Mouse (Mus musculus) intestine, postnatal 0 days (tissue): ENCODE data around the gene Rdx. TPM values are rescaled to one million over a fixed set of nuclear protein-coding genes. Genes with fewer than 3 reads are reported as not detected.

Source experiments
- ATAC-seq: fragments of 200-750 bp; cut with Nextera tagmentation; 2 replicates; pipeline ENCODE4 v1.8.0; 2017; ENCODE audit warnings: mild to moderate bottlenecking, moderate TSS enrichment, moderate library complexity
- H3K27ac ChIP-seq: fragments of 300-500 bp; sonication (generic); 2 replicates; pipeline ENCODE4 v1.5.1; 2014; ENCODE audit warnings: mild to moderate bottlenecking, low read depth, low read length, moderate library complexity
- H3K27me3 ChIP-seq: fragments of 300-500 bp; sonication (generic); replicated peaks from 2 replicates; pipeline ENCODE4 v1.6.1; 2014; ENCODE audit warnings: low read length, mixed read lengths; ENCODE audit not compliant: control insufficient read depth, insufficient read depth
- H3K36me3 ChIP-seq: fragments of 300-500 bp; sonication (generic); 2 replicates; pipeline ENCODE4 v1.6.1; 2014; ENCODE audit warnings: mild to moderate bottlenecking, moderate library complexity; ENCODE audit not compliant: control insufficient read depth, insufficient read depth
- H3K4me1 ChIP-seq: fragments of 300-500 bp; sonication (generic); replicated peaks from 2 replicates; pipeline ENCODE4 v1.6.1; 2014; ENCODE audit warnings: antibody characterized with exemption, low read length, mixed read lengths; ENCODE audit not compliant: control insufficient read depth, insufficient read depth
- H3K4me2 ChIP-seq: fragments of 300-500 bp; sonication (generic); replicated peaks from 2 replicates; pipeline ENCODE4 v1.6.1; 2014; ENCODE audit warnings: low read depth, mild to moderate bottlenecking, moderate library complexity
- H3K4me3 ChIP-seq: fragments of 300-500 bp; sonication (generic); 2 replicates; pipeline ENCODE4 v1.5.1; 2014; ENCODE audit warnings: low read depth, low read length
- H3K9ac ChIP-seq: fragments of 300-500 bp; sonication (generic); 2 replicates; pipeline ENCODE4 v1.6.1; 2014; ENCODE audit warnings: mild to moderate bottlenecking, low read depth, low read length
- H3K9me3 ChIP-seq: fragments of 300-500 bp; sonication (generic); 2 replicates; pipeline ENCODE4 v1.6.1; 2016; ENCODE audit warnings: mixed run types; ENCODE audit not compliant: control insufficient read depth
- CTCF ChIP-seq: sonication (generic); IDR thresholded peaks from 2 replicates; pipeline ENCODE4 v1.5.1; 2016; ENCODE audit warnings: low read depth, mild to moderate bottlenecking, control low read depth, antibody characterized with exemption, moderate library complexity
- whole genome bisulfite sequencing: fragments of 180-500 bp; shearing (Covaris S2); extraction: QIAGEN DNeasy Blood & Tissue Kit; methylation state at CpG from one replicate; pipeline ENCODE4 v1.1.7; 2014; 5-methylcytosine and 5-hydroxymethylcytosine counted together
- polyA plus RNA-seq: library from polyadenylated mRNA; unstranded; fragments of >200 nt; fragmentation: Nextera tagmentation; extraction: Ambion mirVana; gene quantifications from 2 replicates; pipeline ENCODE4 v1.2.1, GENCODE M21; 2015

The Rdx gene
- polyA plus RNA-seq, 1 experiment from 2014 or later, result 31.3 TPM

GRCm38 (mm10) chr9:52072202-52072601 lies 25.2 kb downstream of the Rdx start:
- H3K9me3 ChIP-seq, result no peaks in the 10 kb centered on the region
- no peak overlapping the region for H3K4me3 ChIP-seq
- H3K9ac ChIP-seq, result no peak overlapping the region
- no peak for ATAC-seq
- H3K4me2 ChIP-seq, result no peak overlapping the region
- H3K4me1 ChIP-seq, result no peaks in the 10 kb centered on the region
- TF ChIP-seq CTCF, result 0 out of 2 replicates have a peak, but pooled peaks have one; percentile 10
- H3K27ac ChIP-seq, result no peak overlapping the region
- peaks cover 34% of the 10 kb centered on the region for H3K36me3 ChIP-seq
- H3K27me3 ChIP-seq, result no peaks in the 10 kb centered on the region; the same call in 1 of the 2 replicates

- H3K27ac ChIP-seq, result no peak overlapping the region
- no peaks in the 10 kb centered on the region for H3K4me1 ChIP-seq
- no peak overlapping the region for H3K4me2 ChIP-seq
- H3K36me3 ChIP-seq, result peaks cover 27% of the 10 kb centered on the region
- no peak for TF ChIP-seq CTCF
- no peaks in the 10 kb centered on the region; the same call in 1 of the 2 replicates for H3K27me3 ChIP-seq
- no peak for ATAC-seq
- H3K9ac ChIP-seq, result no peak overlapping the region
- H3K4me3 ChIP-seq, result no peak overlapping the region
- no peaks in the 10 kb centered on the region for H3K9me3 ChIP-seq
- WGBS, result 94% methylated on average over 2 of the region's 2 CpGs
Observed at GRCm38 (mm10) chr9:52076089-52076488, 29.1 kb downstream of the Rdx start.

- Histone ChIP-seq H3K4me2 (no peak overlapping the region), H3K4me1 (no peaks in the 10 kb centered on the region), H3K27ac (no peak overlapping the region), H3K9me3 (no peaks in the 10 kb centered on the region), H3K27me3 (no peaks in the 10 kb centered on the region; the same call in 1 of the 2 replicates), H3K36me3 (peaks cover 24% of the 10 kb centered on the region), H3K9ac (no peak overlapping the region), H3K4me3 (no peak overlapping the region)
- TF ChIP-seq CTCF, result no peak
- no peak for ATAC-seq
- 77% methylated on average over 1 of the region's 1 CpGs for WGBS
Observed at GRCm38 (mm10) chr9:52077692-52078091, 30.7 kb downstream of the Rdx start.

GRCm38 (mm10) chr9:52081979-52082378 lies 35.0 kb downstream of the Rdx start:
- peaks cover 24% of the 10 kb centered on the region for H3K36me3 ChIP-seq
- H3K4me2 ChIP-seq, result no peak overlapping the region
- 39% methylated on average over 2 of the region's 2 CpGs for WGBS
- no peak for ATAC-seq
- H3K27me3 ChIP-seq, result no peaks in the 10 kb centered on the region
- TF ChIP-seq CTCF, result no peak
- no peaks in the 10 kb centered on the region for H3K4me1 ChIP-seq
- H3K9me3 ChIP-seq, result no peaks in the 10 kb centered on the region
- no peak overlapping the region for H3K4me3 ChIP-seq
- H3K27ac ChIP-seq, result no peak overlapping the region
- H3K9ac ChIP-seq, result no peak overlapping the region

GRCm38 (mm10) chr9:52082414-52082813 lies 35.4 kb downstream of the Rdx start:
- Histone ChIP-seq H3K4me2 (no peak overlapping the region), H3K9me3 (no peaks in the 10 kb centered on the region), H3K27ac (no peak overlapping the region), H3K36me3 (peaks cover 24% of the 10 kb centered on the region), H3K4me1 (no peaks in the 10 kb centered on the region), H3K27me3 (no peaks in the 10 kb centered on the region), H3K9ac (no peak overlapping the region), H3K4me3 (no peak overlapping the region)
- TF ChIP-seq CTCF, result no peak
- no peak for ATAC-seq
- 60% methylated on average over 4 of the region's 4 CpGs for WGBS

- 86% methylated on average over 9 of the region's 9 CpGs for WGBS
- no peak overlapping the region for H3K9ac ChIP-seq
- no peak overlapping the region for H3K27ac ChIP-seq
- H3K27me3 ChIP-seq, result peaks cover 14% of the 10 kb centered on the region; the same call in 1 of the 2 replicates
- no peaks in the 10 kb centered on the region for H3K4me1 ChIP-seq
- no peaks in the 10 kb centered on the region for H3K9me3 ChIP-seq
- H3K36me3 ChIP-seq, result no peaks in the 10 kb centered on the region; the same call in 1 of the 2 replicates
- TF ChIP-seq CTCF, result no peak
- H3K4me2 ChIP-seq, result no peak overlapping the region
- no peak overlapping the region for H3K4me3 ChIP-seq
- ATAC-seq, result no peak
Observed at GRCm38 (mm10) chr9:52091752-52092151, 44.8 kb downstream of the Rdx start.

GRCm38 (mm10) chr9:52092311-52092710 lies 45.3 kb downstream of the Rdx start:
- H3K4me3 ChIP-seq, result no peak overlapping the region
- no peak for TF ChIP-seq CTCF
- H3K36me3 ChIP-seq, result no peaks in the 10 kb centered on the region; the same call in 1 of the 2 replicates
- WGBS, result 90% methylated on average over 5 of the region's 5 CpGs
- no peak overlapping the region for H3K27ac ChIP-seq
- H3K4me1 ChIP-seq, result no peaks in the 10 kb centered on the region
- no peak overlapping the region for H3K9ac ChIP-seq
- peaks cover 15% of the 10 kb centered on the region; the same call in 1 of the 2 replicates for H3K27me3 ChIP-seq
- no peaks in the 10 kb centered on the region for H3K9me3 ChIP-seq
- no peak overlapping the region for H3K4me2 ChIP-seq
- ATAC-seq, result no peak
